Mouse (Mus musculus) midbrain, embryonic 16.5 days (tissue): Measurements from ENCODE around the gene Tmem258. TPM values are rescaled to one million over a fixed set of nuclear protein-coding genes. Genes with fewer than 3 reads are reported as not detected.
A peak's percentile ranks its signal among the peaks of the same experiment; 100 is the strongest.

ENCODE experiments used
- ATAC-seq: fragments of 200-750 bp; cut with Nextera tagmentation; 2 replicates; pipeline ENCODE4 v1.8.0; 2017; ENCODE audit warnings: moderate TSS enrichment
- H3K27ac ChIP-seq: fragments of 300-500 bp; sonication (generic); 2 replicates; pipeline ENCODE4 v1.5.1; 2014; ENCODE audit warnings: mild to moderate bottlenecking, low read length, mixed read lengths
- H3K27me3 ChIP-seq: fragments of 300-500 bp; sonication (generic); 2 replicates; pipeline ENCODE4 v1.6.1; 2014; ENCODE audit warnings: low read depth, low read length, mixed read lengths; ENCODE audit not compliant: control insufficient read depth, insufficient read depth
- H3K36me3 ChIP-seq: fragments of 300-500 bp; sonication (generic); 2 replicates; pipeline ENCODE4 v1.6.1; 2014; ENCODE audit warnings: mild to moderate bottlenecking, low read length, moderate library complexity, mixed read lengths; ENCODE audit not compliant: control insufficient read depth, insufficient read depth
- H3K4me1 ChIP-seq: fragments of 300-500 bp; sonication (generic); 2 replicates; pipeline ENCODE4 v1.6.1; 2014; ENCODE audit warnings: mild to moderate bottlenecking, low read length, mixed read lengths; ENCODE audit not compliant: control insufficient read depth, insufficient read depth
- H3K4me2 ChIP-seq: fragments of 300-500 bp; sonication (generic); 2 replicates; pipeline ENCODE4 v1.6.1; 2014; ENCODE audit warnings: mild to moderate bottlenecking, low read length, mixed read lengths
- H3K4me3 ChIP-seq: fragments of 300-500 bp; sonication (generic); 2 replicates; pipeline ENCODE4 v1.5.1; 2014; ENCODE audit warnings: low read depth, mild to moderate bottlenecking, low read length, moderate library complexity, mixed read lengths
- H3K9ac ChIP-seq: fragments of 300-500 bp; sonication (generic); 2 replicates; pipeline ENCODE4 v1.6.1; 2014; ENCODE audit warnings: low read depth, low read length, mixed read lengths
- H3K9me3 ChIP-seq: fragments of 300-500 bp; sonication (generic); replicated peaks from 2 replicates; pipeline ENCODE4 v1.6.1; 2014; ENCODE audit warnings: mild to moderate bottlenecking, low read length, mixed read lengths; ENCODE audit not compliant: control insufficient read depth, poor library complexity, severe bottlenecking
- WGBS: fragments of 180-500 bp; shearing (Covaris S2); extraction: QIAGEN DNeasy Blood & Tissue Kit; methylation state at CpG from one replicate; pipeline ENCODE4 v1.1.7; 2014; 5-methylcytosine and 5-hydroxymethylcytosine counted together
- polyA plus RNA-seq: library from polyadenylated mRNA; unstranded; fragments of >200 nt; fragmentation: Nextera tagmentation; extraction: Ambion mirVana; gene quantifications from 2 replicates; pipeline ENCODE4 v1.2.1, GENCODE M21; 2015

The Tmem258 gene
- polyA plus RNA-seq, 1 experiment from 2014 or later, result 278 TPM

- H3K36me3 ChIP-seq, result peaks cover 20% of the 10 kb centered on the region
- no peaks in the 10 kb centered on the region for H3K9me3 ChIP-seq
- H3K27me3 ChIP-seq, result no peaks in the 10 kb centered on the region
- peak overlapping the region; percentile 80 for H3K4me3 ChIP-seq
- 24% methylated on average over 7 of the region's 7 CpGs for WGBS
- H3K27ac ChIP-seq, result peak overlapping the region; percentile 92
- peaks cover 28% of the 10 kb centered on the region for H3K4me1 ChIP-seq
- ATAC-seq, result peak; percentile 32
- H3K4me2 ChIP-seq, result peak overlapping the region; percentile 83
- H3K9ac ChIP-seq, result peak overlapping the region; percentile 91
Observed at GRCm38 (mm10) chr19:10182142-10182541, 21.7 kb upstream of the Tmem258 start.

- whole genome bisulfite sequencing, result under 1% methylated on average over 65 of the region's 70 CpGs
Observed at GRCm38 (mm10) chr19:10182670-10183298, 21.0 kb upstream of the Tmem258 start, which contains the start of gene Fads1. Fads1 (plus strand) TSS chr19:10182888.

GRCm38 (mm10) chr19:10183299-10183983, 20.4 kb upstream of the Tmem258 start:
- peak overlapping the region; percentile 92 for H3K27ac ChIP-seq
- peak; percentile 77 for ATAC-seq
- H3K27me3 ChIP-seq, result no peaks in the 10 kb centered on the region
- peaks cover 28% of the 10 kb centered on the region for H3K36me3 ChIP-seq
- H3K9me3 ChIP-seq, result no peaks in the 10 kb centered on the region
- H3K4me3 ChIP-seq, result peak overlapping the region; percentile 80
- peaks cover 28% of the 10 kb centered on the region for H3K4me1 ChIP-seq
- under 1% methylated on average over 35 of the region's 35 CpGs for WGBS
- peak overlapping the region; percentile 91 for H3K9ac ChIP-seq
- peak overlapping the region; percentile 83 for H3K4me2 ChIP-seq

More at GRCm38 (mm10) chr19:10182670-10183298, 21.0 kb upstream of the Tmem258 start, which contains the start of gene Fads1:
- peak within 1 kb of the TSS; percentile 80 for H3K4me3 ChIP-seq
- peak; percentile 96 for ATAC-seq
- H3K9ac ChIP-seq, result peak within 1 kb of the TSS; percentile 91
- H3K4me2 ChIP-seq, result peak within 1 kb of the TSS; percentile 83
- H3K9me3 ChIP-seq, result no peaks in the 10 kb centered on the region
- H3K27me3 ChIP-seq, result no peaks in the 10 kb centered on the region
- peaks cover 22% of the 10 kb centered on the region for H3K36me3 ChIP-seq
- H3K27ac ChIP-seq, result peak within 1 kb of the TSS; percentile 92
- H3K4me1 ChIP-seq, result peaks cover 28% of the 10 kb centered on the region

GRCm38 (mm10) chr19:10184096-10184495, 19.7 kb upstream of the Tmem258 start:
- ATAC-seq, result peak; percentile 40

GRCm38 (mm10) chr19:10185876-10186275, 17.9 kb upstream of the Tmem258 start:
- Histone ChIP-seq H3K4me3 (no peak overlapping the region), H3K4me1 (peaks cover 28% of the 10 kb centered on the region)

More at GRCm38 (mm10) chr19:10184096-10184495, 19.7 kb upstream of the Tmem258 start:
- H3K4me3 ChIP-seq, result peak overlapping the region; percentile 80
- H3K27ac ChIP-seq, result peak overlapping the region; percentile 92
- H3K36me3 ChIP-seq, result peaks cover 35% of the 10 kb centered on the region
- H3K9me3 ChIP-seq, result no peaks in the 10 kb centered on the region
- peaks cover 28% of the 10 kb centered on the region for H3K4me1 ChIP-seq
- 2% methylated on average over 12 of the region's 12 CpGs for WGBS
- H3K4me2 ChIP-seq, result peak overlapping the region; percentile 83
- peak overlapping the region; percentile 91 for H3K9ac ChIP-seq
- H3K27me3 ChIP-seq, result no peaks in the 10 kb centered on the region

GRCm38 (mm10) chr19:10186569-10186968, 17.2 kb upstream of the Tmem258 start:
- Histone ChIP-seq H3K27me3 (no peaks in the 10 kb centered on the region), H3K27ac (no peak overlapping the region), H3K9ac (no peak overlapping the region), H3K9me3 (no peaks in the 10 kb centered on the region), H3K4me2 (no peak overlapping the region; the same call in 1 of the 2 replicates), H3K4me3 (no peak overlapping the region), H3K4me1 (peaks cover 28% of the 10 kb centered on the region), H3K36me3 (peaks cover 48% of the 10 kb centered on the region)
- whole genome bisulfite sequencing, result 94% methylated on average over 8 of the region's 8 CpGs
- no peak for ATAC-seq

More at GRCm38 (mm10) chr19:10185876-10186275, 17.9 kb upstream of the Tmem258 start:
- ATAC-seq, result no peak
- H3K27me3 ChIP-seq, result no peaks in the 10 kb centered on the region
- no peak overlapping the region; the same call in 1 of the 2 replicates for H3K4me2 ChIP-seq
- H3K9ac ChIP-seq, result peak overlapping the region; percentile 7; the same call in 1 of the 2 replicates
- WGBS, result 93% methylated on average over 3 of the region's 3 CpGs
- H3K9me3 ChIP-seq, result no peaks in the 10 kb centered on the region
- no peak overlapping the region for H3K27ac ChIP-seq
- peaks cover 47% of the 10 kb centered on the region for H3K36me3 ChIP-seq

GRCm38 (mm10) chr19:10188281-10188811, 15.5 kb upstream of the Tmem258 start:
- H3K4me3 ChIP-seq, result no peak overlapping the region
- peaks cover 65% of the 10 kb centered on the region for H3K36me3 ChIP-seq
- 62% methylated on average over 10 of the region's 10 CpGs for WGBS
- peak; percentile 22 for ATAC-seq
- H3K4me2 ChIP-seq, result no peak overlapping the region
- H3K4me1 ChIP-seq, result peaks cover 24% of the 10 kb centered on the region
- H3K9me3 ChIP-seq, result no peaks in the 10 kb centered on the region
- H3K27me3 ChIP-seq, result no peaks in the 10 kb centered on the region
- H3K27ac ChIP-seq, result peak overlapping the region; percentile 6; the same call in 1 of the 2 replicates
- H3K9ac ChIP-seq, result no peak overlapping the region

GRCm38 (mm10) chr19:10189022-10189421, 14.8 kb upstream of the Tmem258 start:
- Histone ChIP-seq H3K4me1 (peaks cover 24% of the 10 kb centered on the region), H3K9ac (no peak overlapping the region), H3K27me3 (no peaks in the 10 kb centered on the region), H3K9me3 (no peaks in the 10 kb centered on the region), H3K4me2 (no peak overlapping the region), H3K4me3 (no peak overlapping the region), H3K27ac (peak overlapping the region; percentile 6; the same call in 1 of the 2 replicates), H3K36me3 (peaks cover 70% of the 10 kb centered on the region)
- 94% methylated on average over 6 of the region's 6 CpGs for WGBS
- no peak for ATAC-seq
